Mouse (Mus musculus): Measurements from ENCODE around the gene 9830107B12Rik.

Gene 9830107B12Rik

DNA sequence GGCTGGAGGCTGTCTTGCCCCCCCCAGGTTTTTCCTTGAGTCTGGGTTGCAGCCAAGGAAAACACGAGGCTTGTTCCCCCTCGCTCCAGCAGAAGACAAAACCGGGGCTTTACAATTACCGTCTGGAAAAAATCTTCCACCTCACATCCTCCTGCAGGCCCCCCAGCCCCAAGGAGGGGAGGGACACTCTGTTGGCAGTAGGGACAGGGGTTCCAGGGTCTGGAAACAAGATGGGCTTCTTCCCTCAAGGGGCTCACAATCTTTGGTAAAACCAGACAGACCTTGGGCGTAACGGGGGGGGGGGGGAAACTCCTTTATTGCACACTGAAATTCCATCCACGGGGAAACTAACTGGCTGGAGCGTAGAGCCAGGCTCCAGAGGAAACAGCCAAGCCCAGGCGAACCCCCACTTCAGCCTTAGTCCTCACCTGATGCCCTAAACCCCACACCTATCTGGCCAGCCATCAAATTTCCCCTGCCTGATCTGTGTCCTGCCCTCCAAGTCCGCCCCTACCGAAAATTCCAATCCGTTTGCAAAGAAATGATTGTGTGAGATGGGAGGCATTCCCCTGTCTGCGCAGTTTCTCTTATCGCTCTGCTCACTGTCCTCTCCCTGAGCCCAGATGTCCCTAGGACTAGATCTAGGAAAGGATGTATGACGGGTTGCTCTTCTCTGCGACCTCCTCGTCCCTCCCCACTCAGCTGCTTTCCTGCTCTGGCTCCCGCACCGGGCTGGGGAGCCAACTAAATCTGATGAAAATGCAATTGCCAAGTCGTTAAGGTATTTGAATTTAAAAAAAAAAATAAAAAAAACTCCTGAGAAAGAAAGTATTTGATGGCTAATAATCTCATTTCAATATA lies 51.0 kb downstream of the 9830107B12Rik start:
- no peak for DNase-seq

DNA sequence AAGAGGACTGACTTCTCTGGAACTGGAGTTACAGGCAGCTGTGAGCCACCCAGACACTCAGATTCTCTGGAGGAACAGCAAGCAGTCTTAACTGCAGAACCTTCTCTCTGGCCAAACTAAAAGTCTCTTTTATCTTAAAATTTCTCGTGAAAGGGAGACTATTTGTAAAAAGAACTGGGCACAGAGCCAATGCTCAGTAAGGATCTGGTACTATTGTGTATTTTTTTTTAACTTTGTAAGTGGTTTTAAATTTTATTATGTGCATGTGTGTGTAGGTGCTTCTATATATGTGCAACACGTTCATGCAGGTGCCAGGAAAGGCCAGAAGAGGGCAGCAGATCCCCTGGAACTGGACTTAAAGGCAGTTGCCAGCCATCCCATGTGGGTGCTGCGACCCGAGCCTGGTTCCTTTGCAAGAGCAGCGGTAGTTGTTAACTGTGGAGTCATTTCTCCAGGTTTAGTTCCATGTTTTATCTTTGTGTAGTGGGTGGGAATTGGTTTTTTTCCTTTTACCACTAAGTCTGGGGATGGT lies 52.7 kb downstream of the 9830107B12Rik start:
- DNase-seq = no peak

DNA sequence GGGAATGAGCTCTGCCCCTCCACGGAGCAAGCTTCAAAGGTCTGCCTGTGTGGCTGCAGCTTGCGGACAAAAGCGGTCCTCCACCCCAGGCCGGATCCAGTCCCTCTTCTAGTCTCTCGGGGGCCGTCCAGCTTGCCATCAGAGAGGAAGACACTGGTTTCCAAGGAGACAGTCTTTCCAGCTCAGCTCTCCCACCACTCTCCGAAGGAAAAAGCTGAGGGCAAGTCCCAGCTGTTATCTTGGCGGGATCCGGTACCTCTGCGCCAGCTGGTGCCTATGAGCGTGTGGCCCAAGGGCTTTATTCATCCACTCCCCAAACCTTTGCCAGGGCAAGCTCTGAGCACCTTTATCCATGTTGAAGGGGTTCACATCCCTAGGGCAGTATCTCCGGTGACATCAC lies 55.8 kb downstream of the 9830107B12Rik start:
- no peak for DNase-seq

DNA sequence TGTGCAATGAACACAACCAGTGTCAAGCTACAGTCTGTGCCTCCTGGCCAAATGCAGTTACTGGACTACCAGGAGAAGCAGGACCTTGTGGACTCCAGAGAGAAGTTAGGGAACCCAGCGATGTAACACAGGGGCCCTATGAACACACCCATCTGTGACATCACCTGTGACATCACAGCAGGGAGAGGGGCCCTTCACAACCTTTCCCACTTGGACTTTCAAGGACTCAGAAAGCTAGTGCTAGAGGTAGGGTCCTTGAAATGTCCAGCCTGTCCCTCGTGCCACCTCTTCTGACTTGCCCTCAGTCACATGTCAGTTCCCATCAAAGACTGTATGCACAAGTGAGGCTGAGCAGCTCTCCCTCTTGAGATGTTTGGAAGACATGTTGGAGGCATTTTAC lies 56.6 kb downstream of the 9830107B12Rik start:
- DNase-seq = no peak

DNA sequence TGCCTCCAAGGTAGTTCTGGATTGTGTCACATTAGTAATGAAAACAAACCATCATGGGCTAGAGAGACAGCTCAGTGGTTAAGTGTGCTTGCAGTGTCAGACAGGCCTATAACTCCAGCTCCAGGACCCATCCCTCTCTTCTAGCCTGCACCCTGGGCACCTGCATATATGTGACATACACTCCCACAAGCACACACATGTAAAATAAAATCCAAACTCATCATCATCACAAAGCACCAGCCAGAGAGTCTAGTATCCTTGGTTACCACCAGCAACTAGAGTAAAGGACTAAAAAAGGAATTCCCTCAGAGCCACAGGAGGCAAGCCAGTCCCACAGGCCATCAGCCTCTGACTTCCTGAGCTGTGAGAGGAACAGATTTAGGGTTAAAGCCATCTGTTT lies 57.0 kb downstream of the 9830107B12Rik start, which contains the start of gene 1700067P10Rik:
Gene 1700067P10Rik, plus strand, starts transcription at position 301 of the 400 bp plus-strand sequence.
- DNase-seq = no peak

DNA sequence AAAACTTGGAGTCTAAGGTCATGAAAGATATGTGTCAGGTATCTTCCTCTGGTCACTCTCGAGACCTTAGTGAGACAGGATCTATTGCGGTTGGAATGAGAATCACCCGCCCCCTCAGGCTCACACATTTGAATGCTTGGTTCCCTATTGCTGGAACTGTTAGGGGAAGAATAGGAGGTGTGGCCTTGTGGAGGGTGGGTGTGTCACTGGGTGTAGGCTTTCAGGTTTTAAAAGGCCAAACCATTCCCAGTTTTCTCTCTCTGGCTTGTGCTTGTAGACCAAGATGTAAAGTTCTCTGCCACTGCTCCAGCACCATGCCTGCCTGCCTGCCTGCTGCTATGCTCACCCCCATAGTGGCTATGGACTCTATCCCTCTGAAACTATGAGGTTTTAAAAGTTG lies 65.4 kb downstream of the 9830107B12Rik start:
- no peak for DNase-seq
